Mouse (Mus musculus) hindbrain, embryonic 10.5 days (tissue): Measurements from ENCODE around the gene Nfkbil1. TPM values are rescaled to one million over a fixed set of nuclear protein-coding genes. Genes with fewer than 3 reads are reported as not detected.

Experiments used
- DNase-seq: peaks from one replicate; pipeline ENCODE4 v3.0.0-alpha.2; 2017; ENCODE audit warnings: low spot score
- H3K27ac ChIP-seq: fragments of 300-500 bp; sonication (generic); 2 replicates; pipeline ENCODE4 v1.5.1; 2016; ENCODE audit warnings: mild to moderate bottlenecking, moderate library complexity
- H3K27me3 ChIP-seq: fragments of 300-500 bp; sonication (generic); 2 replicates; pipeline ENCODE4 v1.6.1; 2016; ENCODE audit warnings: mild to moderate bottlenecking; ENCODE audit not compliant: poor library complexity, insufficient read depth, severe bottlenecking
- H3K36me3 ChIP-seq: fragments of 300-500 bp; sonication (generic); 2 replicates; pipeline ENCODE4 v1.6.1; 2016; ENCODE audit warnings: mild to moderate bottlenecking, moderate library complexity
- H3K4me1 ChIP-seq: fragments of 300-500 bp; sonication (generic); replicated peaks from 2 replicates; pipeline ENCODE4 v1.6.1; 2016; ENCODE audit warnings: mild to moderate bottlenecking
- H3K4me3 ChIP-seq: fragments of 300-500 bp; sonication (generic); 2 replicates; pipeline ENCODE4 v1.5.1; 2016; ENCODE audit warnings: mild to moderate bottlenecking, moderate library complexity
- H3K9me3 ChIP-seq: fragments of 300-500 bp; sonication (generic); 2 replicates; pipeline ENCODE4 v1.6.1; 2016; ENCODE audit warnings: mild to moderate bottlenecking, moderate library complexity
- WGBS: fragments of 180-500 bp; shearing (Covaris S2); methylation state at CpG from one replicate; pipeline ENCODE4 v1.1.7; 2016; 5-methylcytosine and 5-hydroxymethylcytosine counted together
- polyA plus RNA-seq: library from polyadenylated mRNA; unstranded; fragments of >200 nt; fragmentation: Nextera tagmentation; extraction: Ambion mirVana; gene quantifications from 2 replicates; pipeline ENCODE4 v1.2.1, GENCODE M21; 2016

Nfkbil1 gene
- polyA plus RNA-seq, 1 experiment from 2014 or later = 11.6 TPM

DNA sequence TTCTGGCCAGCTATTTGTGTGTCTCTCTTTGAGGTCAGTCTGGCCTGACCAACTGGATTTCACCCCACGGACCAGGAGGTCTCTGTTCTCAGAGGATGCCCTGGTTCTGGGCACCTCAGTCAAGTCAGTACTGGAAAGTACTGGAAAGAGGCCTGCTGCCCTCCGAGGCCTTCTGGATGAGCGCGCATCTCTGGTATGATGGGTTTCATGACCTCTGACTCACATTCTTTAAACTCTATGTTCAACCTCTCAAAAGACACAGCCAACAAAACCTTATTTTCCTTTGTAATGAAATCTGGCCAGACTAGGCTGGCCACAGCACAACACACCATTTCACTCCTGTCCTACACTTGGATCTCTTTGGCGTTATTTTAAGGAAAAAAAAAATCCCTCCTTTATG is 10.1 kb downstream of the Nfkbil1 start:
- 97% methylated on average over 5 of the region's 5 CpGs for WGBS
- Histone ChIP-seq H3K36me3 (peaks cover 79% of the 10 kb centered on the region), H3K4me1 (peaks cover 3% of the 10 kb centered on the region; the same call in 1 of the 2 replicates)

DNA sequence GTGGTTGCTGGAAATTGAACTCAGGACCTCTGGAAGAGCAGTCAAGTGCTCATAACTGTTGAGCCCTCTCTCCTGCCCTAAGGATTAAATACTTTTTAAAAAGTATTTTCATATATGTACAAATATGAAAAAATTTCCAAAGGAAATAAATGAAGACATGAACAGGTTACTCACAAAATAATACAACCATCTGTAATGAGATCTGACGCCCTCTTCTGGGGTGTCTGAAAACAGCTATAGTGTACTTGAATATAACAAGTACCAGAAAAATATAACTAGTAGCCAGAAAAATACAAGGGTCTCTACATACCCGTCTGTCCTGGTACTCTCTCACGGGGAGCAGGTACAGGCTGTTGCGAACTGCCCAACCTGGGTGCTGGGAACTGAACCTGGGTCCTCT is 11.0 kb downstream of the Nfkbil1 start:
- DNase-seq = no peak
- WGBS = 90% methylated on average over 4 of the region's 4 CpGs
- Histone ChIP-seq H3K27me3 (no peaks in the 10 kb centered on the region), H3K27ac (no peak overlapping the region), H3K36me3 (peaks cover 81% of the 10 kb centered on the region), H3K9me3 (no peaks in the 10 kb centered on the region), H3K4me3 (no peak overlapping the region), H3K4me1 (peaks cover 4% of the 10 kb centered on the region; the same call in 1 of the 2 replicates)

More for the DNA sequence above, 10.1 kb downstream of the Nfkbil1 start:
- no peak overlapping the region for H3K4me3 ChIP-seq
- H3K9me3 ChIP-seq = no peaks in the 10 kb centered on the region
- H3K27me3 ChIP-seq = no peaks in the 10 kb centered on the region
- DNase-seq = no peak
- H3K27ac ChIP-seq = no peak overlapping the region

DNA sequence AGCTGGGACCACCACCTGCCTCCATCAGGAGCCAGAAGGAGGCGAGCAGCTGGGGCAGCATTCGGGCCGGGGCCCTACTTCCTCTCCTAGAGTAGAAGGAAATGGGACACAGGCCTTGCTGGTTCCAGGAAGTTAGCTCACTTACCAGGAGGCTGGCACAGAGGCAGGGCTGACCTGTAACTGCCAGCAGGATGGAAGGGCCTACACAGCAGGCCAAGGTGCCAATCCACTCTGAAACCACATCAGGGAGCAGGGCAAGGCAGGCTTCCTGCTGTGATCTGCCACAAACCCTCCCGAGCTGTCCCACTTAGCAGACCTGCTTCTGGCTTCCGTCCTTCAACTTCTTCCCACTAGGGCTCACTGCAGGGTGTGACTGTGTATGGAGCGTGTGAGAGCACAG is 13.3 kb downstream of the Nfkbil1 start:
- peaks cover 70% of the 10 kb centered on the region for H3K36me3 ChIP-seq
- 80% methylated on average over 6 of the region's 6 CpGs for WGBS
- H3K27me3 ChIP-seq = no peaks in the 10 kb centered on the region
- H3K27ac ChIP-seq = no peak overlapping the region
- no peaks in the 10 kb centered on the region for H3K9me3 ChIP-seq
- no peak for DNase-seq
- peaks cover 9% of the 10 kb centered on the region; the same call in 1 of the 2 replicates for H3K4me1 ChIP-seq
- no peak overlapping the region for H3K4me3 ChIP-seq

DNA sequence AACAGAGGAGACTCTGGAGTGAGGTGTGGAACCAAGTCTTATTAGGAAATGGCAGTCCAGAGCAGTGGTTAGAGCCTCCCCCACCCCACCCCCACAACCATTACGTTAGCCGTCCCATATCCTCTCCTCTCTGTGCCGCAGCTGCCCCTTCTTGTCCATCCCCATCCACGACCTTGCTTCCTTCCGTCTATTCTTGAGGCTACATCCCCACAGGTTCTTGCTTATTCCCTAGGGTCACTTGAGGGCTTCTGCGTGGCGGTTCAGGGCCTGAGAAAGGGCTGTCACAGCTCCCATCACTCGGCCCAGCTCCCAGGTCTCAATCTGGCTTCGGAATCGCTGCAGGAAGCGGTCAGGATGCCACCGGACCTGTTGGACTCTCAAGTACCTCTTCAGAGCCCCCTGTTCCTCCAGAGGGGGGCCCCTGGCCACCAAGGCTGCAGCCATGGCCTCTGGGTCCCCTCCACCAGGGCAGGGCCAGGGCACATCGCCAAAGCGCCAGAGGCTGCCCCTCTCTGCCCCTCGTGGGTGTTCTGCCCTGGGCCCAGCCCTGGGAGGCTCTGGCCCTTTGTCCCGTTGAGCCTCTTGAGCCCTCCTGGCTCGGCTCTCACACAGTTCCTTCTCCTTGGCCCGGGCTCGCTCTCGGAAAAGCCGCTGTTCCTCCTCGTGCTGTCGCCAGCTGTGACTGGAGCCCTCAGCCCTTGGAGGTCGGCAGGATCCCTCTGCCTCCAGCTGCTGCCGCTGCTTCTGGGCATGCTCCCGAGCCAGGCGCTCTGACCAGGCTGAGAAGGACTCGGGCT is 15.2 kb downstream of the Nfkbil1 start, which contains the start of gene Gm16181:
Gene Gm16181 (plus strand): TSS at position 679 of the 797 bp plus-strand sequence.
- H3K36me3 ChIP-seq = peaks cover 55% of the 10 kb centered on the region
- no peaks in the 10 kb centered on the region for H3K9me3 ChIP-seq
- H3K27me3 ChIP-seq = no peaks in the 10 kb centered on the region
- H3K4me1 ChIP-seq = peaks cover 9% of the 10 kb centered on the region; the same call in 1 of the 2 replicates
- no peak within 1 kb of the TSS for H3K4me3 ChIP-seq
- WGBS = 83% methylated on average over 28 of the region's 28 CpGs
- DNase-seq = no peak
- H3K27ac ChIP-seq = peak within 1 kb of the TSS; percentile 50

DNA sequence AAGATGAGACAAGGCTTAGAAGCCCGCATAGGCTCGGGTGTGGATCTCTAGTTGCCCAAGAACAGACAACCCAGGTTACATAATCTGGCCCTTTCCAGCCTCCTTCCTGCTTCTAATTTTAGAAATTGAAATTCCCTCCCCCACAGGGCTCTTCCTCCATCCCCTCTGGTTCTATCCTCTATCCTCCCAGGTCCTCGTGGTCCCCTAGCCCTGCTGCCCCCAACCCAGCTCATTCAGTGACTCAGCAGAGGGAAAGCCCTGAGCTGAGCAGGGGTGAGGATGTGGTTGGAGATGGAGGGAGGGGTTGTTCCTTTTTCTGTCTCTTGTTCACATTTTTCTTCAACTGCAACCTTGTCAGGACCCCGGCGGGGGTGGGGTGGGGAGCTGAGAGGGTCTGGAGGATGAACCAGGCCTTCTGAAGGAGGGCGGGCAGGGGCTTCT is 16.0 kb downstream of the Nfkbil1 start:
- H3K9me3 ChIP-seq = no peaks in the 10 kb centered on the region
- WGBS = 88% methylated on average over 6 of the region's 6 CpGs
- no peaks in the 10 kb centered on the region for H3K27me3 ChIP-seq
- peaks cover 48% of the 10 kb centered on the region for H3K36me3 ChIP-seq
- H3K4me1 ChIP-seq = peaks cover 9% of the 10 kb centered on the region; the same call in 1 of the 2 replicates
- no peak overlapping the region for H3K27ac ChIP-seq
- H3K4me3 ChIP-seq = no peak overlapping the region
- no peak for DNase-seq

DNA sequence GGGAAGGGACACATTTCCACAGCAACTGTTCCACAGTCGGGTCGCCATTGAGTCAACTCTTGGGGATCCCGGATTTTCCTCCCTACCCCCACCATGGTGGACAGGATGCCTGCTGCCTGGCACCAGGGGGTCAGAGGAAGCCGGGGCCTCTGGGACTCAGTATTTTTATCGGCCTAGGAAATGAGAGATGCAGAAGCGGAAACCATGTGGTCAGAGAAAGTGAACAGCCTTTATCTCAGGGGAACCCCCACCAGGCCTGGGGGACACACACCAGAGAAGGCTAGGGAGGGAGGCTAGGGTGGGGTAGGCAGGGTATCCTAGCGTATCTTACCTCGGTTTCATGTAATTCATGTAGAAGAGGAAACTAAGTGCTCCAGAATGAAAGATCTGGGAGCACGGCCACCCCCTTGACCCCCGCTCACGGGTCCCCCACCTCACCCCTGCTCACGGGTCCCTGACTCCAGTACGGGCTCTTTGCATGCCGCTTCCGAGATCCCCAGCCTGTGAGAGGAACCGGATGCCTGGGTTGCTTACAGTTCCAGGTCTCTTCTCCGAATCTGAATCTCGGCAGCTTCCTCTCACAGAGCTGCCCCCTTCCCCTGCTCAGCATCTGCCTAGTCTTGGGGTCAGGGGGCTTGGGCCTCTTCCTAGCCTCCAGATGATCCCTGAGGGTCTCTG is 16.9 kb downstream of the Nfkbil1 start:
- Histone ChIP-seq H3K36me3 (peaks cover 46% of the 10 kb centered on the region), H3K4me1 (peaks cover 9% of the 10 kb centered on the region; the same call in 1 of the 2 replicates), H3K9me3 (no peaks in the 10 kb centered on the region), H3K4me3 (no peak overlapping the region), H3K27me3 (no peaks in the 10 kb centered on the region), H3K27ac (peak overlapping the region; percentile 0; the same call in 1 of the 2 replicates)
- DNase-seq = no peak
- 82% methylated on average over 18 of the region's 18 CpGs for WGBS

DNA sequence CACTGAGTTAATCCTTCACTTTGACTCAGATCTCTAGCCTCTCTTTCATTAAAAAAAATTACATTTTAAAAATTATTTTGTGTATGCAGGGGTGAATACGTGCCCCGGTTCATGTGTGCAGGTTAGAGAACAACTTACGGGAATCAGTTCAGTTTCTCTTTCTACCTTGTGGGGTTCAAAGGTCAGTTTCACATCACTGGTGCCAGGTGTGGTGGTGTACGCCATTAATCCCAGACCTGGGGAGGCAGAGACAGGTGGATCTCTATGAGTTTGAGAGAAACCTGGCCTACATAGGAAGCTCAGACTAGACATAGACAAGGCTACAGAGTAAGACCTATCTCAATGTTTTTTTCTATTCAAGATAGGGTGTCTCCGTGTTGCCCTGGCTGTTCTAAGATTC is 22.5 kb downstream of the Nfkbil1 start:
- DNase-seq = no peak
- Histone ChIP-seq H3K4me3 (no peak overlapping the region), H3K9me3 (no peaks in the 10 kb centered on the region), H3K36me3 (no peaks in the 10 kb centered on the region), H3K4me1 (0 out of 2 replicates have a peak, but pooled peaks cover 3% of the 10 kb centered on the region), H3K27me3 (no peaks in the 10 kb centered on the region), H3K27ac (no peak overlapping the region)
- 95% methylated on average over 5 of the region's 5 CpGs for WGBS

DNA sequence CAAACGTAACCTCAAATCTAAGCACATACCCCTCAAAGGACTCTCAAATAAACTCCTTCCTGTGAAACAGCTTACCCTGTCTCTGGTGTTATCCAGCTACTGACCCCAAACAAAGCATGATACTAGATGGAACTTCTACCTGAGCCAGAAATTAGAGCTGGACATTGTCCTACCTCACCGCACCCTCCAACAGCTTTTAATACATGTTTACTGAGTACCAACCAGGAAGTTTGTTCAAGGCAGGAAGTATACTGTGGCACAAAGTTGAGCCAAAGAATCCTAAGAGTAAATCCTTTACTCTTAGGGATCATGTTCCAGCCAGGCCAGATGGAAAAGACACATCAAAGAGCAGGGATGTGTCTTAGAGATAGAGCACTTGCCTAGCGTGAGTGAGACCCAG is 25.0 kb downstream of the Nfkbil1 start:
- WGBS = 87% methylated on average over 3 of the region's 3 CpGs
- H3K9me3 ChIP-seq = no peaks in the 10 kb centered on the region
- 0 out of 2 replicates have a peak, but pooled peaks cover 3% of the 10 kb centered on the region for H3K4me1 ChIP-seq
- no peaks in the 10 kb centered on the region for H3K36me3 ChIP-seq
- no peak overlapping the region for H3K4me3 ChIP-seq
- H3K27me3 ChIP-seq = no peaks in the 10 kb centered on the region
- H3K27ac ChIP-seq = no peak overlapping the region
- no peak for DNase-seq

DNA sequence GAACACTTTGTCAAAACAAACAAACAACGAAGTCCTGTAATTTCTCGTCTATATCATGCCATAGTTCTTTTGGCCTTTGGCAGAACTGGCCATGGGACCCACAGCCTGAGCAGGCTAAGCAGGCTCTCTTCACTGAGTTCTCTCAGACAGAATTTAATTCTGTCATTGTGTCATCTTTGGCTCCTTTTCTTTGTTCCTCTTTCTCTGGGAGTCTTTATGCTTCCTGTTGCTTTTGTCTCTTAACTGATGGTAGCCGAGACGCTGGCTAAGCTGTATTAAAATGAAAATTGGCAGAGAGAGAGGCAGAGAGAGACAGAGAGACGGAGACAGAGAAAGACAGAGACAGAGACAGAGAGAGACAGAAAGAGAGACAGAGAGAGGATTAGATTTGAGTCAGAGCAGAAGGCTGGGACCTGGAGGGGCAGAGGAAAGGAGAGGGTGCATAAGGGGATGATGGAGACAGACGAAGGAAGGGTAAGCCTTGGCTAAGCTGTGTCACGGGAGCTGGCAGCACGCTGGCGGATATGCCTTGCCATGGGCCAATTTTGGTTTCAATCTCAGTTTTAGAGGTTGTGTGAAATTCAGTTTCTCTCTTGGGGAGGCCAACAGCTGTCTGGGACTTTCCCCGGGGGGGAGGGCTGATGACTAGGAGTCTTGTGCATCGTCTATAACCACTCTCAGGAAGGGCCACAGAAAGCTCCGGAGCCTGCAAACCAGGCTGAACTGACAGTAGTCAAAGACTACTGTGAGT is 25.6 kb downstream of the Nfkbil1 start:
- Histone ChIP-seq H3K27ac (no peak overlapping the region), H3K36me3 (no peaks in the 10 kb centered on the region), H3K4me3 (no peak overlapping the region), H3K27me3 (peaks cover 5% of the 10 kb centered on the region), H3K4me1 (peaks cover 8% of the 10 kb centered on the region; the same call in 1 of the 2 replicates), H3K9me3 (no peaks in the 10 kb centered on the region)
- WGBS = 78% methylated on average over 12 of the region's 12 CpGs
- DNase-seq = no peak

DNA sequence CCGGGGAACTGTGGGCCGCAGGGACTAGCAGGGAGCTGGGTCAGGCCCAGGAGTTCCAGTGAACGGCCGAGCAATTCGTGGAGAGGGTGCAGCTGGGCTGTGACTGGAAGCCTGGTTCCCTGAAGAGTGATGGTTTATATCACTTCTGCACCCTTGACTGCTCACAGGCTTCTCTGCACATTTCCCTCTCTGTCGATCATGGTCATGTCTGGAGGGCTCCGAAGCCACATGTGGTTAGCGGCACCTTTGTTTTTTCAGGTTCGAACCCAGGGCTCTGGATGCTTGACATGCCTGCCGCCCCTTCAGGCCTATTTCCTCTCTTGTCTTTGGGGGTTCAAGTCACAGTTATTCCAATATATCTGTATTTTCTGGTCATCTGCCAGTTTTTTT is 30.2 kb downstream of the Nfkbil1 start:
- H3K4me3 ChIP-seq = no peak overlapping the region
- no peaks in the 10 kb centered on the region for H3K36me3 ChIP-seq
- no peaks in the 10 kb centered on the region for H3K9me3 ChIP-seq
- 60% methylated on average over 10 of the region's 10 CpGs for WGBS
- H3K27ac ChIP-seq = no peak overlapping the region
- peaks cover 16% of the 10 kb centered on the region; the same call in 1 of the 2 replicates for H3K4me1 ChIP-seq
- DNase-seq = no peak
- peaks cover 51% of the 10 kb centered on the region for H3K27me3 ChIP-seq

DNA sequence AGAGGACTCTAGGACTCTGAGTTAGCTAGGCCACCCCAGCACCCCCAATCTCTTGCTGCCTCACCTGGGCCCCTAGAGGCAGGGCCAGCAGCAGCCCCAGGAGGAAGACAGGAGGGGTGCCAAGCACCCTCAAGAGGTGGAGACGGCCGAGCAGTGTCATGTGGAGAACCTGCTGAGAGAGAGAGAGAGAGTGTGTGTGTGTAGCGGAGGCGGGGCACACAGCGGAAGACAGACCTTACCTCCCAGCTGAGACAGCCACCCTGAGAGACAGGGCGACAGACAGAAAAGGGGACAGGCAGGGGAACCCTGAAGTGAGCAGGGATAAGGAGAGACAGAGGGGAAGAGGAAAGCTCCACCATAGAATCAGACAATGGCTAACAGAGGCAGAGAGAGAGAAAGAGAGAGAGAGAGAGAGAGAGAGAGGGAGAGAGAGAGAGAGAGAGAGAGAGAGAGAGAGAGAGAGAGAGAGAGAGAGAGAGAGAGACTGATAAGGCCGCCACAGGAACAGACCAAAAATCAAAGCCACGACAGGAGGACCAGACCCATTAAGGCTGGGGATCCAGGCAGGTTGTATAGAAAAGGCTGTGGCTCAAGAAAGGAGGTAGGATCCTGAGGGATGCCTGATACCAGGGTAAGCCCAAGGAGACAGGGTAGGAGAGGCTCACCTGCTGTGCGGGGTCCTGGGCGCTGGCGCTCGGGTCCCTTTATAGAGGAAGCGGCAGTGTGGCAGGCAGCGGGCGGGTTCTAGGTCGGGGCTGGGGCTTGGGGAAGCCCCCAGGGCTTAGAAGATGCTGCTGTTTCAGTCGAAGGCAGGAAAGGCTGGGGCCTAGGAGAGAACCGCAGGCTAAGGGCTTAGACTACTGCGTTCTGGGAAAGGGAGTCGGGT is 30.9 kb downstream of the Nfkbil1 start, which contains the start of gene Lta:
Gene Lta (minus strand): TSS at position 858 of the 886 bp plus-strand sequence.
- peaks cover 14% of the 10 kb centered on the region; the same call in 1 of the 2 replicates for H3K4me1 ChIP-seq
- WGBS = 23% methylated on average over 20 of the region's 20 CpGs
- no peaks in the 10 kb centered on the region for H3K9me3 ChIP-seq
- H3K36me3 ChIP-seq = no peaks in the 10 kb centered on the region
- peak within 1 kb of the TSS; percentile 9 for H3K4me3 ChIP-seq
- peaks cover 58% of the 10 kb centered on the region for H3K27me3 ChIP-seq
- H3K27ac ChIP-seq = no peak within 1 kb of the TSS
- DNase-seq = no peak

DNA sequence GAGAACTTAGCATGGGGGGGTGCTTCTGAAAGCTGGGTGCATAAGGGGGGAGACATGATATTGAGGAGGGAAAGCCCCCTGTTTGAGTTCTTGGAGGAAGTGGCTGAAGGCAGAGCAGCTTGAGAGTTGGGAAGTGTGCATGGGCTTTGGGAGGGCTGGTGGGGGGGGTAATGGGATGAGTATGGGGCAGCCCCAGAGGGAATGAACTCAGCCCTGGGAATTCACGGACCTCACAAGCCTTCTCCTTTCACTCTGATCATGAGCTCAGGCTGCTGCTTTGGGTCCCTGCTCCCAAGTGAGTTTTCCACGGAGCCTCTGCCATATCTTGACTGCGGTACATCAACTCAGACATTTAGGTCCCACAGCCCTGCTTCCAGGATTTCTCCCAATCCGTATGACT is 33.1 kb downstream of the Nfkbil1 start:
- Histone ChIP-seq H3K27me3 (peaks cover 75% of the 10 kb centered on the region), H3K27ac (no peak overlapping the region), H3K9me3 (no peaks in the 10 kb centered on the region), H3K4me3 (no peak overlapping the region), H3K4me1 (peaks cover 12% of the 10 kb centered on the region; the same call in 1 of the 2 replicates), H3K36me3 (no peaks in the 10 kb centered on the region)
- WGBS = 78% methylated on average over 4 of the region's 4 CpGs
- no peak for DNase-seq
